Mouse (Mus musculus) erythroblast, adult 5-6 weeks (primary cell): Measurements from ENCODE around the gene Spata17. TPM values are rescaled to one million over a fixed set of nuclear protein-coding genes. Genes with fewer than 3 reads are reported as not detected.

Source experiments
- ATAC-seq: replicated peaks from 2 replicates; pipeline ENCODE4 v1.8.0; 2016; ENCODE audit warnings: moderate number of reproducible peaks, mild to moderate bottlenecking, moderate TSS enrichment, inconsistent platforms; ENCODE audit not compliant: poor library complexity, low FRiP score, severe bottlenecking
- total RNA-seq, 2 experiments: library from RNA; stranded (forward) in 1 of 2; stranded (reverse) in 1 of 2; fragments of 150-400 nt in 1 of 2; fragments of 200-764, 138-1000 nt in 1 of 2; gene quantifications; 2 replicates each; pipeline versions ENCODE4 v1.2.3 to v1.2.4; 2015 to 2017; ENCODE audit warnings: low replicate concordance in 2 of 2

The Spata17 gene
- not detected in 2 replicates for total RNA-seq (2015; ENCODE audit: low replicate concordance)
- total RNA-seq (2017; ENCODE audit: low replicate concordance): not detected in 2 replicates

DNA sequence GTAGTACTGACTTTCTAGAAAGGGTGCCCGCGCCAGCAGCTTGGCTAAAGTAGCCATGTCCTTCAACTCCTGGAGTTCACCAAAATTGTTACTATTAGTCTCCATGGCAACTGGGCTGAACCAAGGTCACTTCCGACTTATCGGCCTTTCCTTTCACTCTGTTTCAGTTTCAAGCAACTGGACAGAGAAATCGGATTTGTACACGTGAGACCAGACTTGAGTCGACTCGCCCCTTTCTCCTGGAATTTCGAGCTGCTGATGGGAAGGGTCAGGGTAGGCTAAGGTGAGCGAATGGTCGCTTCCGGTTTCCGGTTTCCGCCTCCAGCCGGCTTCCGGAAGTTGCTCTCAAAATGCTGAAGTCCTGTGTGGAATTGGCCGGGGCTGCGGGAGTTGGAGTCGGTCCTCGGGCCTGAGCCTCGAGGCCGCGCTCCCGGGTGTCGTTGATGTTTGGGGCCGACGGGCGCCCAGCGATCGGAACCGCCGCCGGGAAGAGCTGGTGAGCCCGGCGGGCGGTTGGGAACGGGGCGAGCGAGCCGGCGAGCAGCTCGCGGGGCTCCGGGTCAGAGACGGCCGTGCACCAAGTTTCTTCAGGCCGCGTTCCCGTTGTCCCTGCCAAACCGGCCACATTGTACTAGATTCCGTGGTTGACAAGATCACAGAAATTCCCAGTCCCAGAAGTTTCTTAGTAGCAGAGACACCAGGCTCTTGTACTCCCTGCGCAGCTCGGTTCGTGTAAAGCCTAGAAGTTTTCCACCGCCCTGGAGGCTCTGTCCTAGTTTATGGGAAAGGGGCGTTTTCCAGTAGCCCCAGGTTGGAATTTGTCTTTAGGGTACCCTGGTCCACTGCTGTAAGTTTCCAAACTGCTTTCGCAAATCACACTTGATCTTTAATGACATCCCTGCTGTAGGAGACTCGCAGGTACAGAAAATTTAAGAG lies at the start of gene Spata17, which contains the start of gene Gpatch2:
Spata17 (minus strand) TSS at position 285 of the 936 bp plus-strand sequence.
Gpatch2 (plus strand) TSS at position 328 of the 936 bp plus-strand sequence.
- peak; percentile 98 for ATAC-seq

DNA sequence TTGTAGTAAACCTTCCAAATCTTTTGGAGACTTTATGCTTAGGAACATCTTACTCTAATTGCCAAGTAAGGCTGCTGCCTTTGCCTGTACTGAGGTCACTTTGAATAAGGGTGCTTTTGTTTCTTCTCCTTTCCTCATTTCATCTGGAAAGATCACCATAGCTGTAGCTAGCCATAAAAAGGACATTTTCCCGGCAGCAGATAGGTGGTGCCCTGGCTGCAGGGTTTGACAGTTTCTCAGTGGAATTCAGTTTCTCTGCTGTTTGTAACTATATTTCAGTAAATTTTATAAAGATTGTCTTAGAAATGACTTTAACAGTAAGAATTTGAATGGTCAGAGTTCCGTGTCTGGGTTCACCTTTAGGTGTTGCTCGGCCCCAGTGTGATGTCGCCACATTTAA lies 43.5 kb upstream of the Spata17 start:
- ATAC-seq: no peak

DNA sequence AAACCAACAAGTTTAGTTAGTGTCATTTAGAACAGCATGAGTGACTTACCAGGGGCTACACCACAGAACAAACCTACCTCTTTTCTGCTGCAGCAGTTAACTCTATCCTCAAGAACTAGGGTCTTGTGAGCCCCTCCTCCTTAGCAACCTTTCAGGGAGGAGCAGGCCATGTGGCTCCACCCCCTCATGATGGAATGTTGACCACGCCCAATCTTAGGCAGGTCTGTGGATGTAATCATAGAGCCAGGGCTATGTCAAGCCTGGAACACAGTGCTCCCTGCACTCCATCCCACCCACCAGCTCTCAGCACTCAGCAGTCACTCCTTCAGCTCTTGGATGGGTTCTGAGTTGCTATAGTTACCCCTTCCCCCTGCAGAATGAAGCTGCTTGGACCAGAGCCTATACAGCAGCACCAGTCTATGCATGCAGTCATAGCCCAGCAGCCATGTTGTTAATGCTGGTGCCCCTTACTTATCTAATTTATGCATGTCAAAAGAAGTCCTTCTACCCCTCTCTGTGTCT lies 35.5 kb upstream of the Spata17 start:
- no peak for ATAC-seq

DNA sequence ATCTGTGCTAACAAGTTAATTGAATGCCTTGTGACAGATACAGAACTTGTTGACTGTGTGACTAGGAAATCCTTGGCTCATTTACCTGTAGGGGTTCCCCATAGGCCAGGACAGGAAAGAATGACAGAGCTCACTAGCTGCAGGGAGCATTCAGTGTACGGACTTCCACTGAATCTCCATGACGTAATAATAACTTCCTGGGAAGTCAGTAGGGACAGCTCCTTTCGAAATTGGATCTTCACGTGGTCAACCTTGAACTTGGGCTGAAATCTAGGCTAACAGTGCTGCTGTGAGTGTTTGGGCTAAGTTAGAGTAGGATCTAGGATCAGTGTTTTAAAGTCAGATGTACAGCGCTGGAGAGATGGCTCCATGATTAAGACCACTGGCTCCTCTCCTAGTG lies 29.5 kb upstream of the Spata17 start:
- no peak for ATAC-seq

DNA sequence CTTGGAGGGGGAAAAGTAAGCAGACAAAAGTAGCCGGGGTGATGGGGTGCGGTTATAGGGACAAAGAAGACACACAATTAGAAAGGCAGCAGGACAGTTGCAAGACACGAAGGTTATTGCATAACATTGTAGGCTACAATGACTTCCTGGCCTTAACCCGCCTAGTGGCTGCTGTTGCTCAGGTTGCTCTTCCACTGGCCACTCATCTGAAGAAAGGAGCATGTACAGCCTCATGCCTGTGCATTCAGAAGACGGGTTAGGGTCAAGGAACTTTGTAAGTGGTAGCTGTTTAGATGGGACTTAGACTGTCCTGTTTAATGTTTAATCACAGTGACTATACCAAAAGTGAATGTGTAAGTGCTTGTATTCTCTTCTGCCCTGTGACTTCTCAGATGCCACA lies 26.1 kb upstream of the Spata17 start:
- ATAC-seq: no peak

DNA sequence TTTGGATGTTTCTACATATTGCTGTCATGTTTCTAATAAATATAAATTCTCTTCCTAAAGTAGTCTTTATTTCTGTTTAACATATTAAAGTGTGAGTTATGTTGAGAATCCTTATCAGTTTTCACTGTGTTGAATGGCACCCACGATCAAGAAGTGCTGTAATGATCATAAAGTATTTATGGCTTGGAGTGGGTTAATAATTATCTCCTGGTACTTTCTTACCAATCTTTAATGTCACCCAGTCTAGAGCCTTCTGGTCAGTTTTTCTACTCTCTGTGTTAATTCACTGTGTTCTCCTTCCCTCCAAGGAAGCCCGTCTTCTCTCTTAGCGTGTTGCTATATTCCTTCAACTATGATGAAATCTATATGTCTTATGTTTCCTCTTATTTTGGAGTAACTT lies 25.0 kb upstream of the Spata17 start:
- no peak for ATAC-seq

DNA sequence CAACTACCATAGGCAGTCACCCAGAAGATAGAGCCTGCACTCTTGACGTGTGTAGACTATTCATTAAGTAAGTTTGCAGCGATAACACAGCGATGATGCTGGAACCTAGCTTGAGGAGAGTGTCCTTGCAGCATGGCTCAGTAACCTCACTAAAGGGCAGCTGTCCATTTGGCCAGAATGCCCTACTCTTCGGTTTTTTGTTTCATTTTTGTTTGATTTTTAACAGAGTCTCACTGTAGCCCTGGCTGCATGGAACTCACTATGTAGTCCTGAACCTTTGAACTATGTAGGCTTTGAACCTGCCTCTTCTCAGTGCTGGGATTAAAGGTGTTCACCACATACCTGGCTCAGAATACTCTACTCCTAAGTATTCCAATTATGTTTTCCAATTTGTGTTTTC lies 22.8 kb upstream of the Spata17 start:
- ATAC-seq: no peak

DNA sequence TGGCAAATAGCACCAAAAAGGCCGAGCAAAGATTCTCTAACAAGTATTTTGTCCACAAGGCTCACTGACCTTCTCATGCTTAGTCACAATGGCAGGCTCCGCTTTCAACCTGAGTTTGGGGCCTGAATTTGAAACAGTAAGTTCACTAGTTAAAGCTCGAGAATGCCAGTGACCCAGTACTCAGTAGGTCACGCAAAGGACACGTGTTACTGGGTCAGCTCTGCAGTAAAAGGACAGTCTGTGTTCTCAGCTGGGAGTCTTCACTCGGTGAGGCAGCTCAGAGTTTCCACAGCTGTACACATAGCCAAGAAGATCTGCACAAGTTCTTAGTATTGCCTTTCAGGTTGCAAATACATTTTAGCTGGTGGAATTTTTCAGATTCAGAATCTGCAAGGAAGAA lies 21.0 kb upstream of the Spata17 start:
- ATAC-seq: no peak

DNA sequence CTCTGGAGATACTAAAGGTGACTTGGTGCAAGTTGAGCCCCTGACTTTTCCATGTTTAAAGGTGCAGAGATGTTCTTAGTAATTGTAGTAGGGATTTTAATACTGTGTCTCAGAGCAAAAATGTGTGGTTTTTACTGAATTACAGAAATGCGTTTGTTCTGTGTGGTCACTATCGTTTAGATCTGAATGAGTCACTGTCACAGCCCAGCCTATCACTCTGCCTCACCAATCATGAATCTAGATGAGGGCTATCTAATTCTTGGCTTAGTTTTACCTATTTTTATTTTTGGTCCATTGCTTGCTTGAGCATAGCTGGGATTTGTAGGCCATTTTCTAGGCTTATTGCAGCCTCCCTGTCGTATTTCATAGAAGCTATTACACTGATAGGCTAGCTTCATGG lies 19.9 kb upstream of the Spata17 start:
- no peak for ATAC-seq

DNA sequence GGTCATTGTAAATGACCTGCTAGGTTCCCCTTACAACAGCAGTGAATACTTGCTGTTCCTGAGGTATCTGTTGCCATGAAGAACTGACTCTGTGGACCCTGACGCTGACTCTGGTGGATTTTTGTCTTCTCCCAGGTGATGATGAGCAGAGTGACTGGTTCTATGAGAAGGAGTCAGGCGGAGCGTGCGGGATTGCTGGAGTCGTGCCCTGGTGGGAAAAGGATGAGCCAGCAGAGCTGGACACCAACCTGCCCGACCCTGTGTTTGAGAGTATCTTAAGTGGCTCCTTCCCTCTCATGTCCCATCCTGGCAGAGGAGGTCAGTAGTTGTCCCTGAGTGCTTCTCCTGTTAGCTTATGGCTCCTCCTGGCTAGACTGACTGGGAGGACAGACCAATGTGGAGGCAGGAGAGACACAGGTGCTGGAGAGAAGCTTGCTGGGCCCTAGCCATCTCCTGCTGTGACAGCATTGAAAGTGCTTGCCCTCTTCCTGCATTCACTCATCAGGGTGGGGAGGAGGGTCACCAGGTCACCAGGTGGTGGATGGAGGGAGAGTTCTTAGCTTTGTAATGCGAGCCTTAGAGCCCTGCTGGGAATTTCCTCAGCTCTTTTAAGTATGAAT lies 17.8 kb upstream of the Spata17 start:
- ATAC-seq: no peak

DNA sequence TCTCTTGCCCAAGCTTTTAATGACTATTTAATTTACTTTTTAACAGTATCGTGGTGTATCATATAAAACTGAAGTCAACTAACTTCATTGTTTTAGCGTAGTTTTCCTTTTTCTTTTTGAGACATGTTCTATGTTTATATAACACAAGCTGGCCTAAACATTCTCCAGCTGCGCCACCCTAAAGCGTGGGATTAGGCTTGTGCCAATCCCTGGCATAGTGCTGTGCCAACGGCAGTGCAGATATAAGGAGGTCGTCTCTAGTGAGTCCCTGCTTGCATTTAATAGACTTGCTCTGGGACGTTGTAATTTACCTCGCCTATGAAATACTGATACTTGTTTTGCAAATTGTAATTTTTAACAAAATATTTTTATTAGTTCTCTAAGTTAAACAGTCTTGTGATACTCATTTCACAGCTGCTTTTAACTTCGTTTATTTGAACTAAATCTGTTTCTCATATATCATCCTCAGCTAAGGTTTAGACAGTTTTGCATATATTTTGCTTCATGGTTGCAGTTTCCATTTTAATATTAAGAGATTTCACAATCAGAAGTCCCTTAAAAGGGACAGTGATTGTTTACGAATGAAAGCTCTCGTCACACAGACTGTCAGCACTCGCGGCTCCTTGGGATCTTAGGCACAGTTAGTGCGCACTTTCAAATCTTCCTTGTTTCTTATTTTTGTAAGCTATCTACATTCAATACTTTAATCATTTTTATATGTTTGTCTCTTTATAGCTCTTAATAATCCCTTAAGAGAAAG lies 17.1 kb upstream of the Spata17 start:
- ATAC-seq: no peak

DNA sequence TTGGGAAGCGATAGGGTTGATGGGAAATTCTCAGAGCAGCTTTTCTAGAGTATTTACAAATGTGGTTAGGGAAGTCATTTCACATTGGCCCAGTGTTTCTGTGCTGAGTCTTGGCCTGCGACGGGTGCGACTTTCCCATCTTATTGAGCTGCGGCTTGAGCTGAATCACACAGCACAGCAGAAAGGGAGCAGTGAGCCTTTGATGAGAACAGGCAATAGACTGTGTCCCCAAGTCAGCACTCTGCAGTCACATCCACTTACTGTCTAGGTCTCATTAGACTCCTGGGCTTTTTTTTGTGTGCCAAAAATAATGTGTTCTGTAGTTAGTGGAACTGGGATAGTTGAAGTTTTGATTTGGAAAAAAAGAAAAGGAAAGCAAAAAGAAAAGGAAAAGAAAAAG lies 15.0 kb upstream of the Spata17 start:
- no peak for ATAC-seq

DNA sequence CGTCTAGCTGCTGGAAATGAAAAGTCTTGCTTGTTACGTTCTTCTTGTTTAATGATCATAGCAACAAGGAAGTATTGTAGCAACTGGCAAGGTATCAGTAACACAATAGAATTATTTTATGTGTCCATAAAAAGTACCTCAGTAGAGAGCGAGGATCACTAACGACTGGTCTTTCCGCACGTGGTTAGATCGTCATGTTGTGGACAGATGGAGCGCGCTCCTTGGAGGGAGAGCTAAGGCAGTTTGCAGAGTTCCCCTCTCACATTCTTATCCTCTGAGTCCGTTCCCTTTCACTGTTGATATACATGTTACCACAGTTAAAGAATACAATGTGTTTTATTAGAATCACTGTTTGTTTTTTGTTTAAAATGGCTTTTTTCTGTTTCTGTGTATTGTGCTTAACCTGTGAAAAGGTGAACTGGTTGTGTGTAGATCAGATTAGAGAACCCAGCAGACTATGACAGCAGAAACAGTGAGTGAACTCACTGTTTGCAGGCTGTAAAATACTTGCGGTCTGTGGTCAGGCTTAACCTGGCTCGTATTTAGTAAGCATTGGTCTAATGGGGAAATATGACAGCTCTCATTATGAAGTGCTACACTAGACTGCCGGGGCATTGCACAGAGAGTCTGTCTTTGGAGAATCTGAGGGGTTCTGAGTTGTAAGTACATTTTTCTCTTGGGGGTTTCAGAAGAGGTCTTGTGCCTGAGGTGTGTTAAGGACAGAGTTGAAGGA lies 13.3 kb upstream of the Spata17 start:
- ATAC-seq: no peak

DNA sequence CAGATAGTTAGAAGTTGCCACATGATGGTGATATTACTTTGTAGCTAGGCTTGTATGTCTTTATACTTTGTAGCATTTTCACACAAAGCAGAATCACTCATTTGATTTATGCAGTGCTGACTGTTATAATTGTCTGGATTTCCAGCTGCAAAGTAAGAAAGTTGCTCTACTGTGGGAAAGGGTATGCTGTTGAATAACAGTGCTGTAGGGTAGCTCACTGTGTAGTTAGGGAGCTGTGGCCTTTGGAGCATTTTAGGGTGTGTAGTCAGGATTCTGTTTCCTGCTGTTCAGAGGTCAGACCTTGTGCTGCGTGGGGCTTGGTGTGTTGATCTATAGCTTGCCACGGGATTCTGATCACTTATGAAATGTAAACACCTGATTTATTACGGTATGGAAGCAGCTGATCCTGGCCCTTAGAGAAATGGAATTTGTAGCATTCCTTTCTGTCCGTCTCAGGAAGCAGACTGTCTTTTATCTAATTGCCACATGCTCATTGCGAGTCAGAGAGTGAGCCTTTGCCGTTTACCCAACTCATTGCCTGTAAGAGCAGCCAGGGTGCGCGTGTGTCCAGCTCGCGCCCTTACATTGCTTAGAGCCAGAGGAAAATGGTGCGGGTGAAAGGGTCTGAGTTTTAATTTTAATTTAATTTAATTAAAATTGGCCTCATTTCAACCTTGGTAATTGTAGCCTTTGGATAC lies 11.2 kb upstream of the Spata17 start:
- ATAC-seq: no peak

DNA sequence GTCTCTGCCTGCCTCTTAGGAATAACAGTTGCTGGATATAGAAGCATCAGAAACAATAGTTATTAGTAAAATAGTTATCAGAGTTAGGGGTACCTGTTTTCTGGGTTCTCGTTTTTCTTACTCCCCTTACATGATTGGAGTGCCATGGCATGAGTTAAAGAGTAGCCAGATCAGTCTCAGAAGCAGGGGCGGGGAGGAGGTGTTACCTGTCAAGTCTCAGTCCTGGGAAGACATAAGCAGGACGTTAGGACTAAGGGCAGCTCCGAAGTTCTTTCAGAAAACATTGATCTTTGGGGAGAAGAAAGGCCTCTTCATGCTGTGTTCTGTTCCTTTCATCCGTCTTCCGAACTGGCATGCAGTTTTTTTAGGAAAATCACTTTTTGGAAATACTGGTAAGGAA lies 5.5 kb upstream of the Spata17 start:
- no peak for ATAC-seq

DNA sequence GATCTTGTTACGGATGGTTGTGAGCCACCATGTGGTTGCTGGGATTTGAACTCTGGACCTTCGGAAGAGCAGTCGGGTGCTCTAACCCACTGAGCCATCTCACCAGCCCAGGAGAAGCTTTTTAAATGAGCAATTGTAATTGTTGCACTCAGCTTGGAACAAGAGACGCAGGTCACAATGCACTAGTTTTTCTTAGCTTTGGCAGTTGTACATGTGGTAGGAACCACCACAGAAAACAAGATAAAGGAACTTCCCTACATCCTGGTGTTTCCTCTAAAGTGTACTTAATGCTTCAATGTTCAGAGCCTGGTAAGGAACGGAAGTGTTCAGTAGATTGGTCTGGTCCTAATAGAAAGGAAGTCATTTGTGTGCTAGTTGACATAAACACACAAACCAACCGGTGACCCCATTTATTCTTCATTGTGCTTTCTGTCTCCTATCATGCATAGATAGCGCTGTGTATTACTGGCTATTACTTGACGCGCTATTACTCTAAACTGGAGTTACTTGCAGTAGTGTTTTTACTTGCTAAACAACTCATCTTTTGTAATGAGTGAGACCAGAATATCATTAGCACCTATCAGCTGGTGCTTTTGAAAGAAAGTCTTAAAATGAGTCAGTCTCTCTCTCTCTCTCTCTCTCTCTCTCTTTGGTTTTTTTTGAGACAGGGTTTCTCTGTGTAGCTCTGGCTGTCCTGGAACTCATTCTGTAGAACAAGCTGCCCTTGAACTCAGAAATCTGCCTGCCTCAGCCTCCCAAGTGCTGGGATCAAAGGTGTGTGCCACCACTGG lies 1.6 kb upstream of the Spata17 start:
- no peak for ATAC-seq

DNA sequence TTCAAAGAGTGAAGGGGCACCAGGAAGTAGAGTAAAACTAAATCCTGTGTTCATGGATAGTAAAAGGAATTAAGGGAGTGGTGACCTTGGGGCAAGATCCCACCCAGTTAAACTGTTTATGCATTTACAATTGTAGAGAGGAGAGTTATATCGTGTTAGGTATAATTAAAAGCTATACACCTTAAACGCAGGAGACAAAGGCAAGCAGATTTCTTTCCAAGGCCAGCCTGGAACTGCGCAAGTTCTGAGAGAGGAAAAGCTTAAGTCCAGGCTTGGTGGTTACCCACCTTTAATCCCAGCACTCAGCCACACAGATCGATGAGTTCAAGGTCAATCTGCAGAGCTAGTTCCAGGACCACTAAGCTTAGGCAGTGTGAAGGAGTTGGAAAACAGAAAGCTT lies 4.5 kb downstream of the Spata17 start:
- no peak for ATAC-seq

DNA sequence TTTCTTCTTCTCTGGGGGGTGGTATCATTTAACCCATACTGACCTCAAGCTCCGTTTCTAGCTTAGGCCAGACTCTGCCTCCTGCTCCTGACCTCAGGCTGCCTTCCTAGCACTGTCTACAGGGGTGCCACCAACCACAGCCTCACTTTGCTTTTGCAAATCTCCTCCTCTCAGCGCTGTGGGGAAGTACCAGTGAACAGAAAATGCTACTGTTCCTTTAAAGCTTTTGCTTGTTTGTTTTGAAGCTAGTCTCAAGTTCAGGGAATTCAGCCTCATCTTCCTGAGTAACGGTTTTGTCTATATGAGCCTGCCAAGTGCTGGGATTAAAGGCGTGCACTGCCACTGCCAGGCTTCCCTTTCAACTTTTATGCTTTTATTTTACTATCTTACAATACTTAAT lies 5.8 kb downstream of the Spata17 start:
- no peak for ATAC-seq
